Mouse (Mus musculus) left cerebral cortex, postnatal 10 days (tissue): ENCODE data around the gene Gm5148. TPM values are rescaled to one million over a fixed set of nuclear protein-coding genes. Genes with fewer than 3 reads are reported as not detected.

Experiments
- DNase-seq, 2 experiments: peaks; one replicate each; pipeline ENCODE4 v3.0.0; 2021 to 2022; ENCODE audit warnings: low spot score in 2 of 2, mixed read lengths in 1 of 2; ENCODE audit errors: extremely low spot score in 1 of 2
- intact Hi-C: fragments of 180-260 bp; cut with DNase I; formaldehyde crosslinking; loops from one replicate; pipeline ENCODE4 v1.15.1; 2025
- total RNA-seq, 2 experiments: library from RNA; stranded (reverse); gene quantifications; 2 replicates each; pipeline ENCODE4 v1.2.3; 2021

Gene Gm5148
- total RNA-seq, 2 experiments from 2014 or later: 2.1 to 4.1 TPM

- intact Hi-C loops: no loop called here
- DNase-seq: no peak
These were observed 19.8 kb upstream of the Gm5148 start for GRCm38 (mm10) chr3:37744050-37744449.

GRCm38 (mm10) chr3:37739996-37740395, 15.7 kb upstream of the Gm5148 start:
- no peak for DNase-seq
- intact Hi-C loops: no loop called here

- no peak for DNase-seq
- intact Hi-C loops: no loop called here
These were observed 14.1 kb upstream of the Gm5148 start for GRCm38 (mm10) chr3:37738171-37738950.

GRCm38 (mm10) chr3:37737407-37737806, 13.1 kb upstream of the Gm5148 start:
- intact Hi-C loops: no loop called here
- peak; percentile 60 to 79 for DNase-seq

- intact Hi-C loops: no loop called here
- no peak for DNase-seq
These were observed 10.9 kb upstream of the Gm5148 start for GRCm38 (mm10) chr3:37735166-37735565.

- DNase-seq: peak; percentile 41 to 89
- intact Hi-C loops: no loop called here
These were observed 4.9 kb upstream of the Gm5148 start for GRCm38 (mm10) chr3:37729142-37729541.

GRCm38 (mm10) chr3:37728112-37729100, 4.1 kb upstream of the Gm5148 start:
- intact Hi-C loops: no loop called here
- no peak for DNase-seq

GRCm38 (mm10) chr3:37727392-37727791, 3.1 kb upstream of the Gm5148 start:
- intact Hi-C loops: no loop called here
- DNase-seq: no peak

- intact Hi-C loops: no loop called here
- DNase-seq: no peak
These were observed 2.3 kb upstream of the Gm5148 start for GRCm38 (mm10) chr3:37726501-37727140.

- intact Hi-C loops: no loop called here
- DNase-seq: no peak
These were observed 851 bp upstream of the Gm5148 start for GRCm38 (mm10) chr3:37724946-37725735.

- intact Hi-C loops: no loop called here
- peak; percentile 35 to 58 for DNase-seq
These were observed 574 bp downstream of the Gm5148 start for GRCm38 (mm10) chr3:37723662-37724170.

GRCm38 (mm10) chr3:37723061-37723521, 1.2 kb downstream of the Gm5148 start:
- DNase-seq: peak; percentile 31 to 32
- intact Hi-C loops: no loop called here

GRCm38 (mm10) chr3:37722487-37723060, 1.7 kb downstream of the Gm5148 start:
- intact Hi-C loops: no loop called here
- DNase-seq: no peak

GRCm38 (mm10) chr3:37716992-37717391, 7.3 kb downstream of the Gm5148 start:
- intact Hi-C loops: no loop called here
- DNase-seq: no peak

- no peak for DNase-seq
- intact Hi-C loops: no loop called here
These were observed 8.6 kb downstream of the Gm5148 start for GRCm38 (mm10) chr3:37715734-37716133.

GRCm38 (mm10) chr3:37712501-37712900, 11.8 kb downstream of the Gm5148 start:
- peak in 1 of 2 experiments; percentile 52 for DNase-seq
- intact Hi-C loops: no loop called here

- intact Hi-C loops: no loop called here
- DNase-seq: no peak
These were observed 12.7 kb downstream of the Gm5148 start for GRCm38 (mm10) chr3:37711639-37712038.

GRCm38 (mm10) chr3:37707801-37708200, 16.5 kb downstream of the Gm5148 start:
- DNase-seq: no peak
- intact Hi-C loops: no loop called here
